Mouse (Mus musculus): ENCODE data around the gene Nmt1. TPM values are rescaled to one million over a fixed set of nuclear protein-coding genes. Genes with fewer than 3 reads are reported as not detected.

The Nmt1 gene
- polyA plus RNA-seq, 1 experiment from 2014 or later: 37.2 TPM

- Histone ChIP-seq H3K9ac (replicated peaks; ENCODE audit: low read depth, low read length) (no peak overlapping the region), H3K4me3 (replicated peaks; ENCODE audit: low read length) (no peak overlapping the region), H3K9me3 (ENCODE audit: control insufficient read depth, low read length) (no peaks in the 10 kb centered on the region), H3K4me1 (replicated peaks; ENCODE audit: control insufficient read depth, insufficient read depth, low read length) (peaks cover 7% of the 10 kb centered on the region), H3K27me3 (replicated peaks; ENCODE audit: control insufficient read depth, insufficient read depth, low read length) (no peaks in the 10 kb centered on the region), H3K36me3 (ENCODE audit: control insufficient read depth, insufficient read depth) (no peaks in the 10 kb centered on the region), H3K27ac (ENCODE audit: low read length) (no peak overlapping the region), H3K4me2 (ENCODE audit: low read length) (no peak overlapping the region)
- ATAC-seq: no peak
- WGBS: 91% methylated on average over 3 of the region's 3 CpGs
These were observed 5.0 kb downstream of the Nmt1 start for GRCm38 (mm10) chr11:103033030-103033429.

GRCm38 (mm10) chr11:103035007-103035406, 7.0 kb downstream of the Nmt1 start:
- no peak overlapping the region for H3K27ac ChIP-seq (ENCODE audit: low read length)
- no peaks in the 10 kb centered on the region for H3K27me3 ChIP-seq (replicated peaks; ENCODE audit: control insufficient read depth, insufficient read depth, low read length)
- no peaks in the 10 kb centered on the region for H3K9me3 ChIP-seq (ENCODE audit: control insufficient read depth, low read length)
- 90% methylated on average over 6 of the region's 6 CpGs for WGBS
- no peak overlapping the region for H3K9ac ChIP-seq (replicated peaks; ENCODE audit: low read depth, low read length)
- peaks cover 3% of the 10 kb centered on the region for H3K4me1 ChIP-seq (replicated peaks; ENCODE audit: control insufficient read depth, insufficient read depth, low read length)
- H3K4me3 ChIP-seq (replicated peaks; ENCODE audit: low read length): no peak overlapping the region
- H3K36me3 ChIP-seq (ENCODE audit: control insufficient read depth, insufficient read depth): no peaks in the 10 kb centered on the region
- no peak for ATAC-seq
- no peak overlapping the region for H3K4me2 ChIP-seq (ENCODE audit: low read length)

- no peaks in the 10 kb centered on the region for H3K27me3 ChIP-seq (replicated peaks; ENCODE audit: control insufficient read depth, insufficient read depth, low read length)
- peaks cover 2% of the 10 kb centered on the region; the same call in 1 of the 2 replicates for H3K4me1 ChIP-seq (replicated peaks; ENCODE audit: control insufficient read depth, insufficient read depth, low read length)
- H3K36me3 ChIP-seq (ENCODE audit: control insufficient read depth, insufficient read depth): no peaks in the 10 kb centered on the region
- H3K9ac ChIP-seq (replicated peaks; ENCODE audit: low read depth, low read length): no peak overlapping the region
- no peak overlapping the region for H3K4me2 ChIP-seq (ENCODE audit: low read length)
- 84% methylated on average over 8 of the region's 8 CpGs for WGBS
- ATAC-seq: no peak
- no peak overlapping the region for H3K4me3 ChIP-seq (replicated peaks; ENCODE audit: low read length)
- no peak overlapping the region for H3K27ac ChIP-seq (ENCODE audit: low read length)
- H3K9me3 ChIP-seq (ENCODE audit: control insufficient read depth, low read length): no peaks in the 10 kb centered on the region
These were observed 9.0 kb downstream of the Nmt1 start for GRCm38 (mm10) chr11:103036881-103037465.

- H3K27ac ChIP-seq (ENCODE audit: low read length): no peak overlapping the region
- WGBS: 88% methylated on average over 6 of the region's 6 CpGs
These were observed 10.0 kb downstream of the Nmt1 start for GRCm38 (mm10) chr11:103038037-103038436.

GRCm38 (mm10) chr11:103042828-103043227, 14.8 kb downstream of the Nmt1 start:
- 65% methylated on average over 4 of the region's 4 CpGs for WGBS
- H3K36me3 ChIP-seq (ENCODE audit: control insufficient read depth, insufficient read depth): peaks cover 26% of the 10 kb centered on the region
- no peak for ATAC-seq

More at GRCm38 (mm10) chr11:103038037-103038436, 10.0 kb downstream of the Nmt1 start:
- no peak for ATAC-seq
- no peaks in the 10 kb centered on the region for H3K27me3 ChIP-seq (replicated peaks; ENCODE audit: control insufficient read depth, insufficient read depth, low read length)
- H3K4me3 ChIP-seq (replicated peaks; ENCODE audit: low read length): no peak overlapping the region
- H3K9me3 ChIP-seq (ENCODE audit: control insufficient read depth, low read length): no peaks in the 10 kb centered on the region
- H3K36me3 ChIP-seq (ENCODE audit: control insufficient read depth, insufficient read depth): no peaks in the 10 kb centered on the region
- no peak overlapping the region for H3K4me2 ChIP-seq (ENCODE audit: low read length)
- no peak overlapping the region for H3K9ac ChIP-seq (replicated peaks; ENCODE audit: low read depth, low read length)
- peaks cover 2% of the 10 kb centered on the region; the same call in 1 of the 2 replicates for H3K4me1 ChIP-seq (replicated peaks; ENCODE audit: control insufficient read depth, insufficient read depth, low read length)

GRCm38 (mm10) chr11:103043982-103044381, 16.0 kb downstream of the Nmt1 start:
- ATAC-seq: no peak
- no peaks in the 10 kb centered on the region for H3K9me3 ChIP-seq (ENCODE audit: control insufficient read depth, low read length)
- whole genome bisulfite sequencing: 96% methylated on average over 3 of the region's 3 CpGs

More at GRCm38 (mm10) chr11:103042828-103043227, 14.8 kb downstream of the Nmt1 start:
- H3K27me3 ChIP-seq (replicated peaks; ENCODE audit: control insufficient read depth, insufficient read depth, low read length): no peaks in the 10 kb centered on the region
- no peaks in the 10 kb centered on the region for H3K9me3 ChIP-seq (ENCODE audit: control insufficient read depth, low read length)
- H3K27ac ChIP-seq (ENCODE audit: low read length): no peak overlapping the region
- no peak overlapping the region for H3K4me3 ChIP-seq (replicated peaks; ENCODE audit: low read length)
- 0 out of 2 replicates have a peak overlapping the region, but pooled peaks have one; percentile 11 for H3K9ac ChIP-seq (replicated peaks; ENCODE audit: low read depth, low read length)
- H3K4me2 ChIP-seq (ENCODE audit: low read length): no peak overlapping the region
- 0 out of 2 replicates have a peak, but pooled peaks cover 2% of the 10 kb centered on the region for H3K4me1 ChIP-seq (replicated peaks; ENCODE audit: control insufficient read depth, insufficient read depth, low read length)

GRCm38 (mm10) chr11:103046286-103046685, 18.3 kb downstream of the Nmt1 start:
- ATAC-seq: no peak
- Histone ChIP-seq H3K27me3 (replicated peaks; ENCODE audit: control insufficient read depth, insufficient read depth, low read length) (no peaks in the 10 kb centered on the region), H3K36me3 (ENCODE audit: control insufficient read depth, insufficient read depth) (peaks cover 29% of the 10 kb centered on the region), H3K4me2 (ENCODE audit: low read length) (no peak overlapping the region), H3K9me3 (ENCODE audit: control insufficient read depth, low read length) (no peaks in the 10 kb centered on the region), H3K9ac (replicated peaks; ENCODE audit: low read depth, low read length) (no peak overlapping the region), H3K27ac (ENCODE audit: low read length) (no peak overlapping the region), H3K4me3 (replicated peaks; ENCODE audit: low read length) (no peak overlapping the region), H3K4me1 (replicated peaks; ENCODE audit: control insufficient read depth, insufficient read depth, low read length) (no peaks in the 10 kb centered on the region)
- 43% methylated on average over 8 of the region's 8 CpGs for WGBS

More at GRCm38 (mm10) chr11:103043982-103044381, 16.0 kb downstream of the Nmt1 start:
- H3K4me1 ChIP-seq (replicated peaks; ENCODE audit: control insufficient read depth, insufficient read depth, low read length): 0 out of 2 replicates have a peak, but pooled peaks cover 2% of the 10 kb centered on the region
- H3K27me3 ChIP-seq (replicated peaks; ENCODE audit: control insufficient read depth, insufficient read depth, low read length): no peaks in the 10 kb centered on the region
- no peak overlapping the region for H3K4me3 ChIP-seq (replicated peaks; ENCODE audit: low read length)
- H3K4me2 ChIP-seq (ENCODE audit: low read length): no peak overlapping the region
- no peak overlapping the region for H3K9ac ChIP-seq (replicated peaks; ENCODE audit: low read depth, low read length)
- peaks cover 26% of the 10 kb centered on the region for H3K36me3 ChIP-seq (ENCODE audit: control insufficient read depth, insufficient read depth)
- no peak overlapping the region for H3K27ac ChIP-seq (ENCODE audit: low read length)

GRCm38 (mm10) chr11:103049611-103050010, 21.6 kb downstream of the Nmt1 start:
- H3K9me3 ChIP-seq (ENCODE audit: control insufficient read depth, low read length): no peaks in the 10 kb centered on the region
- H3K27me3 ChIP-seq (replicated peaks; ENCODE audit: control insufficient read depth, insufficient read depth, low read length): no peaks in the 10 kb centered on the region
- no peak overlapping the region for H3K4me2 ChIP-seq (ENCODE audit: low read length)
- WGBS: 96% methylated on average over 5 of the region's 5 CpGs
- ATAC-seq: no peak
- H3K36me3 ChIP-seq (ENCODE audit: control insufficient read depth, insufficient read depth): peaks cover 27% of the 10 kb centered on the region
- no peak overlapping the region for H3K27ac ChIP-seq (ENCODE audit: low read length)
- no peaks in the 10 kb centered on the region for H3K4me1 ChIP-seq (replicated peaks; ENCODE audit: control insufficient read depth, insufficient read depth, low read length)
- no peak overlapping the region for H3K4me3 ChIP-seq (replicated peaks; ENCODE audit: low read length)
- no peak overlapping the region for H3K9ac ChIP-seq (replicated peaks; ENCODE audit: low read depth, low read length)

- Histone ChIP-seq H3K4me1 (replicated peaks; ENCODE audit: control insufficient read depth, insufficient read depth, low read length) (no peaks in the 10 kb centered on the region), H3K36me3 (ENCODE audit: control insufficient read depth, insufficient read depth) (peaks cover 25% of the 10 kb centered on the region), H3K4me2 (ENCODE audit: low read length) (no peak overlapping the region), H3K27me3 (replicated peaks; ENCODE audit: control insufficient read depth, insufficient read depth, low read length) (no peaks in the 10 kb centered on the region), H3K27ac (ENCODE audit: low read length) (no peak overlapping the region), H3K4me3 (replicated peaks; ENCODE audit: low read length) (no peak overlapping the region), H3K9me3 (ENCODE audit: control insufficient read depth, low read length) (no peaks in the 10 kb centered on the region), H3K9ac (replicated peaks; ENCODE audit: low read depth, low read length) (no peak overlapping the region)
- 86% methylated on average over 9 of the region's 9 CpGs for WGBS
- ATAC-seq: no peak
These were observed 22.2 kb downstream of the Nmt1 start for GRCm38 (mm10) chr11:103050153-103050552.

Data from forebrain, embryonic 16.5 days (tissue).